Mouse (Mus musculus): ENCODE measurements around the gene Eif4e2. TPM values are rescaled to one million over a fixed set of nuclear protein-coding genes. Genes with fewer than 3 reads are reported as not detected.

The Eif4e2 gene
- polyA plus RNA-seq, 1 experiment: 21.6 TPM

GRCm38 (mm10) chr1:87211431-87211830, 2.3 kb upstream of the Eif4e2 start:
- DNase-seq (ENCODE audit: low read depth in 1 of 2, low spot score in 2 of 2): no peak
- no peaks in the 10 kb centered on the region for H3K36me3 ChIP-seq (ENCODE audit: control insufficient read depth, insufficient read depth, low read length)
- no peak overlapping the region for H3K4me3 ChIP-seq (ENCODE audit: extremely low read depth, insufficient read depth, insufficient read length)
- no peak overlapping the region for H3K27ac ChIP-seq (ENCODE audit: insufficient read depth, low read length)
- WGBS: 81% methylated on average over 4 of the region's 4 CpGs
- TF ChIP-seq CTCF (IDR thresholded peaks at IDR 0.05; ENCODE audit: extremely low read depth, insufficient read depth, insufficient read length, insufficient replicate concordance) (no peak), POLR2A (IDR thresholded peaks at IDR 0.05; ENCODE audit: low read depth, low read length) (no peak)
- H3K27me3 ChIP-seq (ENCODE audit: control insufficient read depth, insufficient read depth, low read length): no peaks in the 10 kb centered on the region; the same call in 1 of the 2 replicates
- peaks cover 5% of the 10 kb centered on the region; the same call in 1 of the 2 replicates for H3K4me1 ChIP-seq (ENCODE audit: control insufficient read depth, insufficient read depth, insufficient read length)

GRCm38 (mm10) chr1:87214748-87215147, 1.0 kb downstream of the Eif4e2 start:
- H3K27ac ChIP-seq (ENCODE audit: insufficient read depth, low read length): no peak overlapping the region
- H3K27me3 ChIP-seq (ENCODE audit: control insufficient read depth, insufficient read depth, low read length): no peaks in the 10 kb centered on the region
- DNase-seq (ENCODE audit: low read depth in 1 of 2, low spot score in 2 of 2): peak in 1 of 2 experiments; percentile 18
- 8% methylated on average over 4 of the region's 4 CpGs for WGBS
- peaks cover 4% of the 10 kb centered on the region; the same call in 1 of the 2 replicates for H3K36me3 ChIP-seq (ENCODE audit: control insufficient read depth, insufficient read depth, low read length)
- peaks cover 7% of the 10 kb centered on the region; the same call in 1 of the 2 replicates for H3K4me1 ChIP-seq (ENCODE audit: control insufficient read depth, insufficient read depth, insufficient read length)
- H3K4me3 ChIP-seq (ENCODE audit: extremely low read depth, insufficient read depth, insufficient read length): peak overlapping the region; percentile 71
- TF ChIP-seq CTCF (IDR thresholded peaks at IDR 0.05; ENCODE audit: extremely low read depth, insufficient read depth, insufficient read length, insufficient replicate concordance): no peak
- no peak for TF ChIP-seq POLR2A (IDR thresholded peaks at IDR 0.05; ENCODE audit: low read depth, low read length)

- peaks cover 20% of the 10 kb centered on the region for H3K36me3 ChIP-seq (ENCODE audit: control insufficient read depth, insufficient read depth, low read length)
- DNase-seq (ENCODE audit: low read depth in 1 of 2, low spot score in 2 of 2): no peak
- H3K4me1 ChIP-seq (ENCODE audit: control insufficient read depth, insufficient read depth, insufficient read length): peaks cover 7% of the 10 kb centered on the region; the same call in 1 of the 2 replicates
- TF ChIP-seq POLR2A (IDR thresholded peaks at IDR 0.05; ENCODE audit: low read depth, low read length) (no peak), CTCF (IDR thresholded peaks at IDR 0.05; ENCODE audit: extremely low read depth, insufficient read depth, insufficient read length, insufficient replicate concordance) (peak; percentile 44; the same call in 1 of the 2 replicates)
- no peak overlapping the region for H3K4me3 ChIP-seq (ENCODE audit: extremely low read depth, insufficient read depth, insufficient read length)
- no peak overlapping the region for H3K27ac ChIP-seq (ENCODE audit: insufficient read depth, low read length)
- WGBS: 57% methylated on average over 3 of the region's 3 CpGs
- H3K27me3 ChIP-seq (ENCODE audit: control insufficient read depth, insufficient read depth, low read length): no peaks in the 10 kb centered on the region
Measured at GRCm38 (mm10) chr1:87217938-87218337, 4.2 kb downstream of the Eif4e2 start.

DNA sequence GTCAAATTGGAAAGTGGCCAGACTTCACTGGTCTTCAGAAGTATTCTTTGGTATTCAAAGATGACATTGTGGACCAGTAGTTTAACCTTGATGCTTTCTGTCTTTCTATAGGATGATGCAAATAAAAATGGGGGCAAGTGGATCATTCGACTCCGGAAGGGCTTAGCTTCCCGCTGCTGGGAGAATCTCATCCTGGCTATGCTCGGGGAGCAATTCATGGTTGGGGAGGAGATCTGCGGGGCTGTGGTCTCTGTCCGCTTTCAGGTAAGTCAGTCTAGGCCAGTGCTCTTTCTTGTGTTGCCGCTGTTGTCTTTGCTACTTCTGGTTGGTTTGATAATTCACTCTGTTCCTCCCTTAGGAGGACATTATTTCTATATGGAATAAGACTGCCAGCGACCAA, 12.0 kb downstream of the Eif4e2 start:
- 94% methylated on average over 8 of the region's 8 CpGs for WGBS
- peaks cover 55% of the 10 kb centered on the region for H3K36me3 ChIP-seq (ENCODE audit: control insufficient read depth, insufficient read depth, low read length)

DNA sequence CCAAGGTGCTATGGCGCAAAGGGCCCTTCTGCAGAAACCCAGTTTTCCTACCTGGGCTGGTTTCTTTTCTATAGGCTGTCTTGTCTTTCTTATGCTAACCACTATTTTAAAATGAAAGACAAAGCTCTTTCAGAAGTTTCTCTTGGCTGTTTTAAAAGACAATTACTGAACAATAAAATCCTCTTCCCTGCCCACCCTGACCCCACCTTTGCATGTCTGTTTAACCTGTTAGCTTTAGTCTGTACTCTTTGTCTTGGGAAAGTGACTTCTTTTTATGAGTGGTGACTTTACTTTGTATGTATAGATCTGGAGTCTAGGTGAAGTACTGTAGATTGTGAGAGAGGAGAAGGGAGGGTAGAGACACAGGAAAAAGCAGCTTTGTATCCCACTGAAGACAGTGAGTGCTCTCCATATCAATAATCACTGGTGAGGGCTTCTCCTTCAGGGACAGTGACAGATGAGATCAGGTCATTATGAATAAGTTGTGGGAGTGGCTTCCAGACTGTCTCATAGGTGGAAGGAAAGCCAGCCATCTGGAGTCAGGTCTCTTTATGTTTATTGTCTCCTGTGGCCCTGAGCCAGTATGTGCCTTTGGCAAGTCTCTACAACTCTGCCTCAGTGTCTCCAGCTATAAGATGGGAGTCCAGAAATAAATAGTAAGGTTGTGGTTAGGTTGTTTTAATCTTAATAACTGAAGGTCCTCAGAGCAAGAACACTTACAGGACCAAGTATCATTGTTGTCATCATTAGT, 12.9 kb downstream of the Eif4e2 start:
- Histone ChIP-seq H3K27me3 (ENCODE audit: control insufficient read depth, insufficient read depth, low read length) (no peaks in the 10 kb centered on the region), H3K36me3 (ENCODE audit: control insufficient read depth, insufficient read depth, low read length) (peaks cover 49% of the 10 kb centered on the region), H3K4me1 (ENCODE audit: control insufficient read depth, insufficient read depth, insufficient read length) (no peaks in the 10 kb centered on the region), H3K27ac (ENCODE audit: insufficient read depth, low read length) (no peak overlapping the region), H3K4me3 (ENCODE audit: extremely low read depth, insufficient read depth, insufficient read length) (no peak overlapping the region)
- TF ChIP-seq CTCF (IDR thresholded peaks at IDR 0.05; ENCODE audit: extremely low read depth, insufficient read depth, insufficient read length, insufficient replicate concordance): no peak
- no peak for TF ChIP-seq POLR2A (IDR thresholded peaks at IDR 0.05; ENCODE audit: low read depth, low read length)
- 96% methylated on average over 1 of the region's 1 CpGs for WGBS
- no peak for DNase-seq (ENCODE audit: low read depth in 1 of 2, low spot score in 2 of 2)

More for the DNA sequence above, 12.0 kb downstream of the Eif4e2 start:
- no peak for DNase-seq (ENCODE audit: low read depth in 1 of 2, low spot score in 2 of 2)
- TF ChIP-seq POLR2A (IDR thresholded peaks at IDR 0.05; ENCODE audit: low read depth, low read length) (no peak), CTCF (IDR thresholded peaks at IDR 0.05; ENCODE audit: extremely low read depth, insufficient read depth, insufficient read length, insufficient replicate concordance) (no peak)
- H3K27me3 ChIP-seq (ENCODE audit: control insufficient read depth, insufficient read depth, low read length): no peaks in the 10 kb centered on the region
- no peak overlapping the region for H3K27ac ChIP-seq (ENCODE audit: insufficient read depth, low read length)
- no peaks in the 10 kb centered on the region for H3K4me1 ChIP-seq (ENCODE audit: control insufficient read depth, insufficient read depth, insufficient read length)
- H3K4me3 ChIP-seq (ENCODE audit: extremely low read depth, insufficient read depth, insufficient read length): no peak overlapping the region

DNA sequence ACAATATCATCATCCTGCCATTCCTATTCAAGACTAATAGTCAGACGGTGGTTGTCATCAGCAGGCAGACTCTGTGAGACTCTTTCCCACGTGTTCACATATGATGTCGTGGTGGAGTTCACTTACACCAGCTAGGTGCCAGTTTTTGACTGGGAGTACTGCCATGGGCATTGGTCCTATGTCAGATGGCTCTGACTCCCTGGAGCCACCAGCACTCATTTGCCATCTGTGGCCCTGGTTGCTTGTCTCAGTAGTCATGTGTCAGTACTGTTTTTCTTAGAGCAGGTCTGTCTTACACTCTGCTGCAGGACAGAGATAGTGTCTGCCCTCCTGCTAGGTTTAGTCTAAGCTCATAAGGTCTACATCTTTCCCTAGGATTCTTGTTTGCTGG, 13.4 kb downstream of the Eif4e2 start:
- TF ChIP-seq CTCF (IDR thresholded peaks at IDR 0.05; ENCODE audit: extremely low read depth, insufficient read depth, insufficient read length, insufficient replicate concordance) (no peak), POLR2A (IDR thresholded peaks at IDR 0.05; ENCODE audit: low read depth, low read length) (no peak)
- Histone ChIP-seq H3K27me3 (ENCODE audit: control insufficient read depth, insufficient read depth, low read length) (no peaks in the 10 kb centered on the region), H3K27ac (ENCODE audit: insufficient read depth, low read length) (no peak overlapping the region), H3K36me3 (ENCODE audit: control insufficient read depth, insufficient read depth, low read length) (peaks cover 47% of the 10 kb centered on the region), H3K4me1 (ENCODE audit: control insufficient read depth, insufficient read depth, insufficient read length) (no peaks in the 10 kb centered on the region), H3K4me3 (ENCODE audit: extremely low read depth, insufficient read depth, insufficient read length) (no peak overlapping the region)
- DNase-seq (ENCODE audit: low read depth in 1 of 2, low spot score in 2 of 2): no peak
- WGBS: 91% methylated on average over 3 of the region's 3 CpGs

DNA sequence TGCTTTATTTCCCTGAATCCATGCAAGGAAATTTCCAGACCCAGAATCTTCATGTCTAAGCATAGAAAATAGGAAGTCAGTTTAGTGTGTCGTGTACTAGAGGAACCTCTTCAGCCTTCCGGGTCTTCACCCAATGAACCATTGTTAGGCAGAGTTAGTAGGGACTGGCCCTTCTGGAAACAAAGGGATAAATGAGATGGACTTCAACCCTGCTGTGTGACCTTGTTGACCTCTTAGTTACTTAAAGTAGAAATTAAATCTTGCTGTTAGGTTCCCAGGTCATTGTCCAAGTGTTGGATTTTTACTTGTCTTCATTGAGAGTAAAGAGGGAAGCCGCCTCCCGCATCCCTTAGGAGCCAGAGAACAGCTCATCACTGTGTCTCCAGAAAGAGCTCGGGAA, 16.9 kb downstream of the Eif4e2 start:
- DNase-seq (ENCODE audit: low read depth in 1 of 2, low spot score in 2 of 2): no peak
- Histone ChIP-seq H3K4me1 (ENCODE audit: control insufficient read depth, insufficient read depth, insufficient read length) (no peaks in the 10 kb centered on the region), H3K27me3 (ENCODE audit: control insufficient read depth, insufficient read depth, low read length) (no peaks in the 10 kb centered on the region), H3K27ac (ENCODE audit: insufficient read depth, low read length) (no peak overlapping the region), H3K4me3 (ENCODE audit: extremely low read depth, insufficient read depth, insufficient read length) (no peak overlapping the region), H3K36me3 (ENCODE audit: control insufficient read depth, insufficient read depth, low read length) (peaks cover 40% of the 10 kb centered on the region)
- 91% methylated on average over 5 of the region's 5 CpGs for WGBS
- no peak for TF ChIP-seq CTCF (IDR thresholded peaks at IDR 0.05; ENCODE audit: extremely low read depth, insufficient read depth, insufficient read length, insufficient replicate concordance)
- no peak for TF ChIP-seq POLR2A (IDR thresholded peaks at IDR 0.05; ENCODE audit: low read depth, low read length)
